Mouse (Mus musculus): ENCODE measurements around the gene Exosc3.

DNA sequence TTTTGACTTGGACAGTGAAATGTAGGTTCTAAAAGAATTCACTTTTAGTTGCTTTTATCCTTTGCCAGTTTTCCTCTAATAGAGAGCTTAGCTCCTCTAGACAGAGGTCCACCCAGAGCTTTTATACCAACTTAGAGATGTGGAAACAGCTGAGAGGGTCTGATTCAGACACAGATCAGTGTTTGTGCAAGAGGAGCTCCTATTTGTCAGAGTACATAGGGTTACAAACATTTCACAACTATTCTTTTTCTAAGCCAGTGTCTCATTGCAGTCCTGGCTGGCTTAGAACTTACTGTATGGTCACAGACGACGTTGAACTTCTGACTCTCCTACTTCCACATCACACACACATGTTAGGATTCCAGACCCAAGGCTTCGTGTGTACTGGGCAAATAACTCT is 14.1 kb upstream of the Exosc3 start:
- TF ChIP-seq CTCF (IDR thresholded peaks at IDR 0.05; ENCODE audit: low read depth): no peak
- no peak for TF ChIP-seq EP300 (optimal IDR thresholded peaks at IDR 0.05)

Measured in stomach, postnatal 0 days (tissue).